8 mouse cellular contexts compared by ENCODE assay signal in the genomic region with DNA sequence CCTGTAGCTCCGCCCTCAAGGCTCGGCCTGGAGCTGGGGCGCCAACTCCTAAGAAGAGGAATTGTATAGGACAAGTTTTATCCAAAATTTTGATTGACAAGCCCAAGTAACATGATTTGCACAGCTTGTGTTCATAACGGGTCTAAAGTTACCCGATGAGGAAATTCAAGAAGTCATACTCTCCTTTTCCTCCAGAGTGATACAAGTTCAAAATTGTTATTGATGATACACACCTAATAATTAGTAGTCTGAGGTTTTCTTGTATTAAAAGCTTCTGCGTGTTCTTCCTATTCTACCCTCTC. TPM values are rescaled to one million over a fixed set of nuclear protein-coding genes. Genes with fewer than 3 reads are reported as not detected.
DNase-seq lines count a peak whose midpoint lies in the region; ATAC-seq lines count a peak whose summit lies in the region.

A gene (minus strand): TSS at position 3 of the 302 bp plus-strand sequence.

- H3K4me2 ChIP-seq in lung, embryonic 16.5 days (ENCODE audit: low read depth, low read length): peak within 1 kb of the TSS; percentile 95
- H3K4me2 ChIP-seq in forebrain, embryonic 15.5 days (replicated peaks): peak within 1 kb of the TSS; percentile 88
- peak within 1 kb of the TSS; percentile 77 for H3K4me2 ChIP-seq in hindbrain, embryonic 15.5 days
- peak within 1 kb of the TSS; percentile 78 for H3K4me2 ChIP-seq in neural tube, embryonic 12.5 days (replicated peaks)

- no peak for ATAC-seq in lung, embryonic 16.5 days (ENCODE audit: low read depth)
- ATAC-seq in forebrain, embryonic 15.5 days (replicated peaks): no peak
- no peak for ATAC-seq in hindbrain, embryonic 15.5 days (ENCODE audit: low FRiP score, low read depth)
- ATAC-seq in neural tube, embryonic 12.5 days (ENCODE audit: low FRiP score, low read depth): no peak

- peaks cover 8% of the 10 kb centered on the region; the same call in 1 of the 2 replicates for H3K4me1 ChIP-seq in lung, embryonic 16.5 days (replicated peaks; ENCODE audit: control insufficient read depth, insufficient read depth, low read length)
- H3K4me1 ChIP-seq in forebrain, embryonic 15.5 days: peaks cover 15% of the 10 kb centered on the region
- peaks cover 14% of the 10 kb centered on the region for H3K4me1 ChIP-seq in hindbrain, embryonic 15.5 days (replicated peaks)
- peaks cover 2% of the 10 kb centered on the region; the same call in 1 of the 2 replicates for H3K4me1 ChIP-seq in neural tube, embryonic 12.5 days

- no peaks in the 10 kb centered on the region for H3K9me3 ChIP-seq in lung, embryonic 16.5 days (ENCODE audit: control insufficient read depth, low read length)
- H3K9me3 ChIP-seq in forebrain, embryonic 15.5 days: no peaks in the 10 kb centered on the region
- 0 out of 2 replicates have a peak, but pooled peaks cover 2% of the 10 kb centered on the region for H3K9me3 ChIP-seq in hindbrain, embryonic 15.5 days
- H3K9me3 ChIP-seq in neural tube, embryonic 12.5 days: no peaks in the 10 kb centered on the region

- H3K9ac ChIP-seq in lung, embryonic 16.5 days (ENCODE audit: low read length): peak within 1 kb of the TSS; percentile 73
- peak within 1 kb of the TSS; percentile 77 for H3K9ac ChIP-seq in forebrain, embryonic 15.5 days (replicated peaks)
- H3K9ac ChIP-seq in hindbrain, embryonic 15.5 days: peak within 1 kb of the TSS; percentile 78
- H3K9ac ChIP-seq in neural tube, embryonic 12.5 days: peak within 1 kb of the TSS; percentile 69

- no peak for DNase-seq in lung, postnatal 25 days (ENCODE audit: low spot score)
- no peak for DNase-seq in left cerebral cortex, adult 18-20 months (ENCODE audit: low spot score in 2 of 2)
- DNase-seq in urinary bladder, postnatal 14 days (ENCODE audit: low spot score): no peak
- no peak for DNase-seq in layer of hippocampus, adult 18-20 months (ENCODE audit: low spot score in 2 of 2)

- H3K4me3 ChIP-seq in lung, embryonic 16.5 days (ENCODE audit: low read length): peak within 1 kb of the TSS; percentile 70
- H3K4me3 ChIP-seq in forebrain, embryonic 15.5 days: peak within 1 kb of the TSS; percentile 85
- H3K4me3 ChIP-seq in hindbrain, embryonic 15.5 days: peak within 1 kb of the TSS; percentile 82
- H3K4me3 ChIP-seq in neural tube, embryonic 12.5 days: peak within 1 kb of the TSS; percentile 71

- 13% methylated on average over 6 of the region's 6 CpGs for WGBS in lung, embryonic 16.5 days
- 14% methylated on average over 6 of the region's 6 CpGs for WGBS in forebrain, embryonic 15.5 days
- 18% methylated on average over 6 of the region's 6 CpGs for WGBS in hindbrain, embryonic 15.5 days
- WGBS in neural tube, embryonic 12.5 days: 19% methylated on average over 6 of the region's 6 CpGs

- H3K27me3 ChIP-seq in lung, embryonic 16.5 days (ENCODE audit: control insufficient read depth, insufficient read depth, low read depth, low read length): no peaks in the 10 kb centered on the region
- H3K27me3 ChIP-seq in forebrain, embryonic 15.5 days: no peaks in the 10 kb centered on the region
- H3K27me3 ChIP-seq in hindbrain, embryonic 15.5 days: no peaks in the 10 kb centered on the region
- H3K27me3 ChIP-seq in neural tube, embryonic 12.5 days (replicated peaks): 0 out of 2 replicates have a peak, but pooled peaks cover 9% of the 10 kb centered on the region

- no peaks in the 10 kb centered on the region for H3K36me3 ChIP-seq in lung, embryonic 16.5 days (ENCODE audit: control insufficient read depth, insufficient read depth, low read length)
- peaks cover 3% of the 10 kb centered on the region; the same call in 1 of the 2 replicates for H3K36me3 ChIP-seq in forebrain, embryonic 15.5 days
- peaks cover 6% of the 10 kb centered on the region; the same call in 1 of the 2 replicates for H3K36me3 ChIP-seq in hindbrain, embryonic 15.5 days
- H3K36me3 ChIP-seq in neural tube, embryonic 12.5 days: no peaks in the 10 kb centered on the region

- peak within 1 kb of the TSS; percentile 82 for H3K27ac ChIP-seq in lung, embryonic 16.5 days (ENCODE audit: low read length)
- peak within 1 kb of the TSS; percentile 95 for H3K27ac ChIP-seq in forebrain, embryonic 15.5 days (replicated peaks)
- H3K27ac ChIP-seq in hindbrain, embryonic 15.5 days (replicated peaks): peak within 1 kb of the TSS; percentile 96
- peak within 1 kb of the TSS; percentile 54 for H3K27ac ChIP-seq in neural tube, embryonic 12.5 days

RNA-seq across cellular contexts. Expression of the gene that starts here (rescaled TPM):
- polyA plus RNA-seq in lung, embryonic 16.5 days (2015; fragmentation: Nextera tagmentation; extraction: Ambion mirVana): 1.2 and 1.3 TPM in 2 replicates
- 2.5 and 3.0 TPM in 2 replicates for polyA plus RNA-seq in forebrain, embryonic 15.5 days (2015; fragmentation: Nextera tagmentation; extraction: Ambion mirVana)
- 2.4 and 2.5 TPM in 2 replicates for polyA plus RNA-seq in hindbrain, embryonic 15.5 days (2015; fragmentation: Nextera tagmentation; extraction: Ambion mirVana)
- polyA plus RNA-seq in neural tube, embryonic 12.5 days (2016; fragmentation: Nextera tagmentation; extraction: Ambion mirVana): 0.86 and 1.2 TPM in 2 replicates
- total RNA-seq in left cerebral cortex, adult 18-20 months (2021): 1 to 10 TPM; 5.5 to 6.0 TPM
- 10 to 100 TPM in 1 of 2 experiments, 1 to 10 TPM in 1; 9.5 to 10.1 TPM for total RNA-seq in layer of hippocampus, adult 18-20 months (2021)
